Mouse (Mus musculus): ENCODE data around the gene Psmb1.
"Not testable (repeated sequence)": the region's sequence is repeated elsewhere in the genome, so short reads cannot be mapped to it uniquely, and the experiment has no call there.

Gene Psmb1

GRCm38 (mm10) chr17:15499656-15500394 is at the start of gene Psmb1, which contains the start of gene Tbp:
Psmb1 (minus strand) TSS chr17:15499751.
Tbp (plus strand) TSS chr17:15499888.
- peak; percentile 98 to 99 for DNase-seq

- no peak for DNase-seq
Measured at GRCm38 (mm10) chr17:15546440-15546839, 46.9 kb upstream of the Psmb1 start.

DNA sequence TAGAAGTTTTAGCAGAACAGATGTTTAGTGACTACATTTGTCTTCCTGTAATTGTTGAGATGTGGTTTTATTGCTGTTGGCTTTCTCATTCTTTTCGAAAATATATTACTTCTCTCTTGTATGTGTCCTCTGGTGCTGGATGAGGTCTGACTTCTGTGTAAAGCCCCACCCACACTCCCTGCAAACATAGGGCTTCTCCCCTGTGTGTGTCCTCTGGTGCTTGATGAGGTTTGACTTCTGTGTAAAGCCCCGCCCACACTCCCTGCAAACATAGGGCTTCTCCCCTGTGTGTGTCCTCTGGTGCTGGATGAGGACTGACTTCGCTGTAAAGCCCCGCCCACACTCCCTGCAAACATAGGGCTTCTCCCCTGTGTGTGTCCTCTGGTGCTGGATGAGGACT is 44.3 kb upstream of the Psmb1 start:
- DNase-seq, result not testable (repeated sequence)

DNA sequence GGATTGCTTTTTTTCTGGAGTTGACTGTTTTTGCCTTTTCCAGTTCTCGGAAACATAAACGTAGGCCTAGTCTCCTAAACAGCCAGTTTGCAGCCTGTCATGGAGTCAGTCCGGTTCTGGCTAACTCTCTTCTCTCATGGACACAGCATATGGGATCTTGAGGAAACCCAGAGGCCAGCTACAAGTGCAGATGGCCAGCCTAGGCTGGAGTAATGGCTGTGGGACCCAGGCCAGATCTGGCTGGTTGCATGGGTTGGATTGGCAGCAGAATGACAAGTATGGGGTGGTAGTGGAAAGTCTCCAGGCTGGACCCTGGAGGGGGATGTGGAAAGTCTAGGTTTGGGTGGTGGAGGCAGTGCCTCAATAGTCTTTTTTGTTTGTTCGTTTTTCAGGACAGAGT is 40.8 kb upstream of the Psmb1 start:
- DNase-seq, result no peak

DNA sequence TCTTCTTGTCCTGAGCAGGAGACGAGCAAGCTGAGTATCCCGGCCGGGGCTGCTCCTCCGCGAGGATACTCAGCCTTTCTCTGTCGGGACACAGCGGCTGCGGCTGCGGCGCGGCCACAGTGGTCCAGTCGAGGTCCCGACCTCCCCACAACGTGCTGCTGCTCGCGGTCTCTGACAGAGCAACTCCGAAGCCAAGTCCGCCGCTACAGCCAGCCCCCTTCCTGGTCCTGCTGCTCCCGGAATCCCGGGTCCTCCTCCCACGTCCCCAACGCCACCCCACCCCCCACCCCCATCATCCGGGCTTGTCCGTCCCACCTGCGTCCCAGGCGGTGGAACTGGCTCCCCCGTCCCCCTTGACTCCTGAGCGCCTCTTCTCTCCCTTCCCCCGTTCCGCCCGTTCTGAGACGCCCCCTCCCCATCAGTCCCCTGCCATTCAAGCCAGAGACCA is 36.9 kb upstream of the Psmb1 start:
- DNase-seq, result peak in 1 of 2 experiments; percentile 27

DNA sequence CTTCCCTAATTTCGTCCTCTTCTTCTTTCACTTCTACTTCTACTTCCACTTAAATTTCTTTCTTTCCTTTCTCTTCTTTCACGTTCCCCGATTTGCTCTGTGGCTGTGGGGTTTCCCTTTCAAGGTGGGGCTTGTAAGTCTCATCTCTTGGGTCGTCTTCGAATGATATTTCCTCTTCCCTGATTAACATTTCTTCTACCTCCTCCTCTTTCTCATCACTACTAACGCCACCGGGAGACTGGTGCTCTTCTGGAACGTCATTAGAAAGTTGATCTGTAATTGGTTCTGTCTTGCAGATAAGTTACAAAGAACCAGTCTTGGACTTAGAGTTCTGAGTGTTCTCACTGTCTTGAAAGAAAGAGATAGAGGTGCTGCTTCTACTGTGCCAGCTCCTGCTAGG is 36.4 kb upstream of the Psmb1 start:
- DNase-seq, result no peak

- peak in 1 of 2 experiments; percentile 44 for DNase-seq
Measured at GRCm38 (mm10) chr17:15535162-15535800, 35.7 kb upstream of the Psmb1 start.

- DNase-seq, result peak; percentile 22 to 48
Measured at GRCm38 (mm10) chr17:15530141-15530540, 30.6 kb upstream of the Psmb1 start.

GRCm38 (mm10) chr17:15528887-15529286 is 29.3 kb upstream of the Psmb1 start:
- DNase-seq, result no peak

GRCm38 (mm10) chr17:15527811-15528136 is 28.2 kb upstream of the Psmb1 start:
- no peak for DNase-seq

DNA sequence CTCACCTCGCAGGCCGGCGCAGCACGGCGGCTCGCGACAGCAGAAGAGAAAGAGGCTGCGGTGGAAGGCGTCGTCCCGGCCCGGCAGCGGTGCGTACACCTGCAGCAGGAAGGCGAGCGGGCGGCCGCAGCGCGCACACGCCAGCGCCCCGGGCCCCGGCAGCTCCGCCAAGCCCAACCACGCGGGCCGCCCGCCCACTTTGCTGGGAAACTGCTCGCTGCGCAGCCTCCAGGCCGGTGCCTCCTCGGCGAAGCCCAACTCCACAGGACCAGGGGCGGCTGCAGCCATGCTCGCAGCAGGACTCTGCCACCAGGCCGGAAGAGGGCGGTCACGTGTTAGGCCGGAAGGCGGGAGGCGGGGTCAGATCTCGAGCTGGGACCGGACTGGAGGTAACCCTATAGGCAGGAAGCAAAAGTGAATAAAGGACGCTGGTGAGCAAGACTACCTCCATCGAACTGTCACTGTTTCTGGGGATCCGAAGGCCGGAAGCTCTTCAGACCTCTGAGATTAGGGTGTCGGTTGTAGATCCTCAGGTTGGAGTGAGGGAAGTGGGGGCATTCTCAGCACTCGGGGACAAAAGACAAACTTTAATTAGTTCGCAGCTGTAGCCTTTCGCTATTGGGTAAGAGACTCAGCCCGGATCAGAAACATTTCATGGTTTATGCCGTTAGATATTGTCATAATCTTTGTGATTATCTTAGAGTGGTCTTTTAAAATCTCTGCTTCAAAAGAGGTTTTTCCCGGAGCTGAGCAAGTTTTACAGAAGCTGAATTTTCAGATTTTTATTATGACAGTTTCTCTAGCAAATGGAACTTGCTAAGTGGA is 27.6 kb upstream of the Psmb1 start, which contains the start of gene Pdcd2:
TSS of gene Pdcd2 (minus strand) at position 316 of the 825 bp plus-strand sequence.
- peak; percentile 92 to 95 for DNase-seq

DNA sequence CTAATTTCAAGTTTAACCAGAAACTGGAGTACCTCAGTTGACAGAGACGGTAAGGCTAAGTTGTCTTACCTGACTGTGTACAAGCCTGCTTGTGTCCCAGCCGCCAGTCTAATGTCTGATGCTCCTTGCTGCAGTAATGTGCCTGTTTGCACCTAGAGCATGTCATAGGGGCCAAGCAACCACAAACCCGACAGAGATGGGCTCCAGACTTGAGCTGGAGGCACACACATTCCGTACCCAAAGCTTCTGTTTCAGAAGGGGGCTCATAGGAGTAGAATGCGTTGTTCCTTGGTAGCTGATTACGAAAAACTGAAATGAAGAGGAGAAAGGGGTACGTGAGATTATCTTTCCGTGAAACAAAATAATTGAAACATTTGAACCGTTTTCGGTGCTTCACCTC is 26.8 kb upstream of the Psmb1 start:
- peak in 1 of 2 experiments; percentile 17 for DNase-seq

DNA sequence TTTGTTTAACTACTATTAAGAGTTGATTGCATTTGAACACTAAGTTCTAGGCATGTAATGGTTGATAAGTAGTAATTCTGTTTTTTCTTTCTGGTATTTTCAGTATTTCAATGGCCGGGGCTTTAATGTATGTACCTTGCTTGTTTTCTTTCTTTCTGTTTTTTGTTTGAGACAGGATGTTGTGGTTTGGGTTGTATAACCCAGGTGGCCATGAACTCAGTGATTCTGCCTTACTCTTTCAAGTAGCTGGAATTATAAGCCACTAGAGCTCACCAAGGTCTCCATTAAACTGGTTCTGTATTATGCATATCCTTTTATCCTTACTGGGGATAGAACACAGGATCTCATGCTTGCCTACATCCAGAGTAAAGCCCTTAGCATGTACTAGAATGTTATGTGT is 19.2 kb upstream of the Psmb1 start:
- DNase-seq, result no peak

- no peak for DNase-seq
Measured at GRCm38 (mm10) chr17:15518186-15518585, 18.6 kb upstream of the Psmb1 start.

DNA sequence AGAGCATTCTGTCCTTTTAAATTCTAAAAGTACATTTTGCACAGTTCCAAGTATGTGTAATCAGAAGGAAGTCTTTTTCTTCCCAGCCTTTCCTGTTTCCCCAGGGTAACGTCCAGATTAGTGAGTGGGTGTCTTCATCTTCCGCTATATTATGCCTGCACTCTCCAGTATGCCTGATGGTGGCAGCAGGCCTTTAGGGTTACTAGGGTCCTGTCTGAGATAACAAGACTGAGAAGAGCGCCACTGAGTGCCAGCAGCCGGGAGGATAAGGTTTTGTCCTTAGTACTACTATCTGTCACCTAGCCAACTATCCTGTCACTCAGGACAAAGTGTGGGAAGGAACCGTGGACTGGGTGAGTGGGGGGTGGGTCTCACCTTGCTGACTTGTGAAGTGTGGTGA is 18.2 kb upstream of the Psmb1 start:
- no peak for DNase-seq

DNA sequence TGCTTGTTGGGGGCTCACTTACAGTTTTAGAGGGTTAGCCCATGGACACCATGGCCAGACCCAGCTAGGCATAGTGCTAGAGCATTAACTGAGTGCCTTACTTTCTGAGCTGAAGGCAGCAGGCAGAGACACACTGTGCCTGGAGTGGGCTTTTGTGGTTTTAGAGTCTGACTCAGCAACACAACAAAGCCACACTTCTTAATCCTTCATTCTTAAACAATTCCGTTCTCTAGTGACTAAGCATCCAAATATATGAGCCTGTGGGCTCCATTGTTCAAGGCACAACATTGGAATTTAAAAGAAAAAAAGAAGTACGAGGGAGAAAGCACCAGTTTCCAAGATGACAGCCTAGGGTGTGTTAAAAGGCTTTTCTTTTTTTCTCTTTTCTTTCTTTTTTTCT is 11.1 kb upstream of the Psmb1 start:
- no peak for DNase-seq

DNA sequence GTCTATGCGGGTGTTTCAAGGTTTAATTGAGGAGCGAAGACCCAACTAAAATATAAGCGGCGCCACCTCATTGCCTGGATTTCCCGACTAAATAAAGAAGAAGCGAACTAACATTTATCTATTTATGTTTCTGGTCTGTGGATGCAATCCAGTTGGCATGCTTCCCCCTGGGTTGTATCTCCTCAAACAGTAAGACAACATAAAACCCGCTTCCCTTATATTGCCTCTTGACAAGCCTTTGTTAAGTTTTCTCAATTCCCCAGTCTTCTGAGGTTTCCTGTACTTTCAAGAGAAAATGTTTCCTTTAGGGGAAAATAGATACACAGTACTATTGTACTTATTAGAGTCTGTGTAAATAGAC is 818 bp downstream of the Psmb1 start:
- DNase-seq, result peak in 1 of 2 experiments; percentile 12

DNA sequence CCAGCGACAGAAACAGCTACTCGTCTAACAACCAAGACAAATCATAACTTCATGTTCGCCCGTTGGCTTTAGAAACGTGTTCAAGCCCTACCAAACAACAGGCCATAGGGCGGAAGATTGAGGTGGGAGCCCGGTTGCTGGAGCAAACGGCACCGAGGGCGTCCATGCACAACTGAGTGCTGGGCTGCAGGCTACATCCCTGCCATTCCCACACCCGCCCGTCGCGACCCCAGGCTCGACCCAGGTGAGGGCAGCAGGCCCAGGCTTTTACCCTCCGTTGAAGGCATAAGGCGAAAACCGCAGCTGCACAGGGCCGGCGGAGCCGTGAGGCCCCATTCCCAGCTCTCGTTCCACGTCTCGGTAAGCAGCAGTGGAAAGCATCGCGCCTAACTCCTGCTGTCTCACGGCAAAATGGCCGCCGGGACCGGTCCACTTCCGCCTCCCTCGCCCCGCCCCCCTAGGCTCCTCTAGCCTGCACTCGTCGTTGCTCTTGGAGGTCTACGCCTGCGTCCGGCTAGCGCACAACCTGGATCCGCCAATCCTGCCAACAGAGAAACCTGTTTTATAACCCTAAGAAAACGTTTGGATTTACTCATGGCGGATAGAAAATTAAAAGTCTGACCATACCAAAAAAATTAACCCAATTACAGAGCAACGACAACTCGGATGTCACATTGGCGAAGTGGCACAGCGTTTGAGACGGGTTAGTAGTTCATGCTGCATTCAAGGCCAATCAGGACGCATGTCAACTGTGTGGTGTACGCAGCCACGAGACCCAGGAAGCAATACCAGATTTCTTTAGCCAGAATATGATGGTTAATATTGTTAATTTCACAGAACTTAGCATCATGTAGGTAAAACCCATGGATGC is 1.4 kb downstream of the Psmb1 start:
- DNase-seq, result peak; percentile 95 to 96

DNA sequence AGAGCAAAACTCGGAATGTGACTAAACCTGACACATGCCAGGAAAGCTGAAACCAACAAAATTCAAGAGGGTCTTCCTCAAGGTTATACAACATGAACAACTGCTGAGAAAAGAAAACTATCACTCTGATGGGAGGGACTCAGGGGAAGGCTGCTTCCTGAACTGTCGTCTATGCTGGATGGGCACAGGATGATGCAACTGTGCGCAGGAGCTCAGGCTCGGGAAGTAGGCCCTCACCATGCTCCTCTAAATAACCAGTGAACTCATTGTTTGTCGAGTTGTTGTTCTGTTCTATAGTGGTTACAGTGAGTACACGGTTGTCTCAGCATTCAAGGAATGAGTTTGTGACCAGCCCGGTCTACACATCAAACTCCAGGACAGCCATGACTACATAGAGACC is 9.0 kb downstream of the Psmb1 start:
- DNase-seq, result no peak

DNA sequence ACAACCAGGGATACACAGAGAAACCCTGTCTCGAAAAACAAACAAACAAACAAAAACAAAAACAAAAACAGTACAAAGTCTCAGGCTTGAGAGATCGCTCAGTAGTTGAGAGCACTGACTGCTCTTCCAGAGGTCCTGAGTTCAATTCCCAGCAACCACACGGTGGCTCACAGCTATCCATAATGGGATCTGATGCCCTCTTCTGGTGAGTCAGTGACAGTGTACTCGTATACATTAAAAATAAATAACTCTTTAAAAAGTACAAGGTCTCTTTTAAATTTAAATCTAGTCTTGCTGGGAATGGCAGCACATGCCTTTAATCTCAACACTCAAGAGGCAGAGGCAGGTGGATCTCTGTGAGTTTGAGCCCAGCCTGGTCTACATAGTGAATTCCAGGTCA is 26.9 kb downstream of the Psmb1 start:
- DNase-seq, result no peak

GRCm38 (mm10) chr17:15467669-15468068 is 31.9 kb downstream of the Psmb1 start:
- peak; percentile 66 to 68 for DNase-seq

DNA sequence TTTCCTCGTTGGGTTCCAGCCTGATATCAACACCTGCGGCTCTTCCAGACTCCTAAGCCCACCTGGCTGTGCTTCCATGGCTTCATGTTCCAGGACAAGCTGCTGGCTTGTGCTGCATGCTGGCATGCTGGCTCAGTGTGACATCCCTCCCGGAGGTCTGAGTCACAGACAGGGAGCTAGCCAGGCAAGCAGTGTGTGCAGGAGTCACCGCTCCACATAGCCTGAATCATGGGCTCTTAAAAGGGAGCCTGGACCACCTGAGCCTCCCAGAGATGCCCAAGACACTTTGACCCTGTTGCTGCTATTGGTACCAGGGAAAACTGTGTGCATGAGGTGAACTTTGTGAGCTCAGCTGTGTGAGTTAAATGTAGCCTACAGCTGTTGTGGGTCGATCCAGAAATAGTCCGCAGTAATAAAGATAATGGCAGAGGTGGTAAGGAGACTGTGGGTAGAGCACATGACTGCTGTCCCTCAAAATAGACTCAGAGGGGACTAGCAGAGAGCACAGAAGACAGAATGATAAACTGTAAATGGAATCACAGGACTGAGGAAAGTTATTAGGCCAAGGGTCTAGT is 37.5 kb downstream of the Psmb1 start:
- no peak for DNase-seq

Data from cerebellum, postnatal 36 days (tissue).